Mouse (Mus musculus) lung, postnatal 0 days (tissue): Measurements from ENCODE around the gene Cops7b.

Experiments
- CTCF ChIP-seq: IDR thresholded peaks from 2 replicates; pipeline ENCODE4 v1.5.1; 2016; ENCODE audit warnings: antibody characterized with exemption, mild to moderate bottlenecking
- EP300 ChIP-seq: IDR thresholded peaks from 2 replicates; pipeline ENCODE4 v1.6.1; 2016; ENCODE audit warnings: antibody characterized with exemption, mild to moderate bottlenecking, control low read depth

DNA sequence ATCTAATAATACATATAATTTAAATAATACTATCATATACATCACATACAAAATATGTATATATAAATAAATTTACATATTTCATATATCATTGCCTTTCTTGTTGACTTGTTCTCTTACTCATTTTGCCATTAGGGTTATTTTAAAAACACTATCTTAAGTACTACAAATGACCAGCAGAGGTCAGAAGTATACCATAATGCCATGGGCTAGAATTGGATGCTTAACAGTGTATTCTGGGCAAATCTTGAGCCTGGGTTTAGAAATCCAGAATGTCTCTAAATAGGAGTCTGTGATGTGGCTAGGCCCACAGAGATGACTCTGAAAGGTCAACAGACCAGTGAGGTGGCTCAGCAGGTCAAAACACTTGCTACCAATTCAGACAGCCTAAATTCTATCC is 31.6 kb downstream of the Cops7b start:
- peak; percentile 63 for TF ChIP-seq CTCF
- no peak for TF ChIP-seq EP300
